ENCODE assay signal across 9 mouse cellular contexts in the genomic region with DNA sequence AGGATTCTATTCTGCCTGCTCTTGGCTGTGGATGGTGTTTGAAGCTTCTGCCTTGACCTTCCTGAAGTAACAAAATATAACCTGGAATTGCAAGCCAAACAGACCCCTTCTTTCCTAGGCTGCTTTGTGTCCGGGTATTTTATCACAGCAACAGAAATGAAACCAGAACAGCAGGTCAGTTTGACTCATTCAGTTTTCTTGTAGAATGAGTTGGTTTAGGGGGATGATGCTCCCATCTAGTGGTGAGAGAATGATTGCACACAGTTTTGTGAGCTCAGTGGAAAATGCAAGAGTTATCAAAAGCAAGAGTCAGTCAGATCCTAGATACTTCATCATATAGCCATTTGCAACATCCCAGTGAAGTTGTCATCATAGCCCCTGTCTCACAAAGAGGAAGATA. TPM values are rescaled to one million over a fixed set of nuclear protein-coding genes. Genes with fewer than 3 reads are reported as not detected.
DNase-seq lines count a peak whose midpoint lies in the region; ATAC-seq and TF ChIP-seq lines count a peak whose summit lies in the region.
"Had no signal": no experiment of that assay in that cellular context is flagged by ENCODE, and none has a peak within 500 bp of the region (broad histone marks: within the 10 kb centered on the region; RNA-seq: fewer than 3 reads in every experiment).

No protein-coding gene starts in this region.

- no peak overlapping the region for H3K9ac ChIP-seq in intestine, postnatal 0 days (ENCODE audit: low read depth, low read length)
- no peak overlapping the region for H3K9ac ChIP-seq in intestine, embryonic 16.5 days (ENCODE audit: low read depth, low read length)
- no peak overlapping the region for H3K9ac ChIP-seq in neural tube, embryonic 15.5 days (replicated peaks)
- H3K9ac ChIP-seq: embryonic facial prominence, embryonic 12.5 days had no signal

- WGBS in intestine, postnatal 0 days, result 34% methylated on average over 1 of the region's 1 CpGs
- WGBS in intestine, embryonic 16.5 days, result 44% methylated on average over 1 of the region's 1 CpGs
- 78% methylated on average over 1 of the region's 1 CpGs for WGBS in neural tube, embryonic 15.5 days

- no peaks in the 10 kb centered on the region for H3K27me3 ChIP-seq in intestine, postnatal 0 days (replicated peaks; ENCODE audit: control insufficient read depth, insufficient read depth, low read length)
- no peaks in the 10 kb centered on the region for H3K27me3 ChIP-seq in intestine, embryonic 16.5 days (replicated peaks; ENCODE audit: control insufficient read depth, insufficient read depth, low read length)
- no peaks in the 10 kb centered on the region for H3K27me3 ChIP-seq in neural tube, embryonic 15.5 days (replicated peaks)
- H3K27me3 ChIP-seq: embryonic facial prominence, embryonic 12.5 days had no signal

- H3K4me3 ChIP-seq in intestine, postnatal 0 days (ENCODE audit: low read depth, low read length), result no peak overlapping the region
- no peak overlapping the region for H3K4me3 ChIP-seq in intestine, embryonic 16.5 days (ENCODE audit: low read length)
- no peak overlapping the region for H3K4me3 ChIP-seq in neural tube, embryonic 15.5 days (replicated peaks)
- H3K4me3 ChIP-seq: embryonic facial prominence, embryonic 12.5 days had no signal

- H3K36me3 ChIP-seq in intestine, postnatal 0 days (ENCODE audit: control insufficient read depth, insufficient read depth), result no peaks in the 10 kb centered on the region
- no peaks in the 10 kb centered on the region for H3K36me3 ChIP-seq in intestine, embryonic 16.5 days (ENCODE audit: control insufficient read depth, insufficient read depth, low read length)
- H3K36me3 ChIP-seq in neural tube, embryonic 15.5 days, result no peaks in the 10 kb centered on the region
- H3K36me3 ChIP-seq: embryonic facial prominence, embryonic 12.5 days had no signal

- no peak overlapping the region for H3K27ac ChIP-seq in intestine, postnatal 0 days (ENCODE audit: low read depth, low read length)
- no peak overlapping the region for H3K27ac ChIP-seq in intestine, embryonic 16.5 days (ENCODE audit: low read length)
- H3K27ac ChIP-seq in neural tube, embryonic 15.5 days (replicated peaks), result no peak overlapping the region
- H3K27ac ChIP-seq: embryonic facial prominence, embryonic 12.5 days had no signal

- ATAC-seq in intestine, postnatal 0 days, result no peak
- no peak for ATAC-seq in intestine, embryonic 16.5 days
- peak; percentile 70 for ATAC-seq in CD4-positive, CD25-positive, alpha-beta regulatory T cell, adult 4 months
- ATAC-seq in granulocyte monocyte progenitor cell, adult 5-6 weeks (replicated peaks; ENCODE audit: poor library complexity, severe bottlenecking), result peak; percentile 48
- ATAC-seq in monocyte, adult 5-6 weeks (replicated peaks; ENCODE audit: insufficient number of reproducible peaks, low FRiP score, low TSS enrichment, poor library complexity, severe bottlenecking), result no peak
- no peak for ATAC-seq in neural tube, embryonic 15.5 days (ENCODE audit: low FRiP score)

- no peak overlapping the region for H3K4me2 ChIP-seq in intestine, postnatal 0 days (replicated peaks; ENCODE audit: low read depth)
- H3K4me2 ChIP-seq in intestine, embryonic 16.5 days (ENCODE audit: low read depth, low read length), result no peak overlapping the region
- H3K4me2 ChIP-seq in neural tube, embryonic 15.5 days, result no peak overlapping the region
- H3K4me2 ChIP-seq: embryonic facial prominence, embryonic 12.5 days had no signal

- H3K9me3 ChIP-seq in intestine, postnatal 0 days (ENCODE audit: control insufficient read depth), result no peaks in the 10 kb centered on the region
- H3K9me3 ChIP-seq in intestine, embryonic 16.5 days (ENCODE audit: control insufficient read depth, low read length), result no peaks in the 10 kb centered on the region
- no peaks in the 10 kb centered on the region for H3K9me3 ChIP-seq in neural tube, embryonic 15.5 days (replicated peaks)
- H3K9me3 ChIP-seq: embryonic facial prominence, embryonic 12.5 days had no signal

- DNase-seq in 416B (ENCODE audit: low read depth), result peak; percentile 80
- no peak for DNase-seq in urinary bladder, adult 2 months (ENCODE audit: low spot score)

- peak; percentile 77 for TF ChIP-seq CTCF in intestine, postnatal 0 days (IDR thresholded peaks at IDR 0.05; ENCODE audit: low read depth)

- H3K4me1 ChIP-seq in intestine, postnatal 0 days (replicated peaks; ENCODE audit: control insufficient read depth, insufficient read depth, low read length), result no peaks in the 10 kb centered on the region
- H3K4me1 ChIP-seq in intestine, embryonic 16.5 days (ENCODE audit: control insufficient read depth, insufficient read depth, low read length), result no peaks in the 10 kb centered on the region
- H3K4me1 ChIP-seq in neural tube, embryonic 15.5 days, result no peaks in the 10 kb centered on the region
- H3K4me1 ChIP-seq: embryonic facial prominence, embryonic 12.5 days had no signal

RNA-seq across cellular contexts. Expression of a gene that starts 16.7 kb away (rescaled TPM):
- 4.3 and 4.4 TPM in 2 replicates for polyA plus RNA-seq in intestine, postnatal 0 days (2015; fragmentation: Nextera tagmentation; extraction: Ambion mirVana)
- 7.4 and 7.9 TPM in 2 replicates for polyA plus RNA-seq in intestine, embryonic 16.5 days (2015; fragmentation: Nextera tagmentation; extraction: Ambion mirVana)
- 1 to 10 TPM; 7.5 to 8.5 TPM for polyA plus RNA-seq in CD4-positive, CD25-positive, alpha-beta regulatory T cell, adult 4 months (2017; shearing (Covaris generic))
- 4.6 and 5.6 TPM in 2 replicates for total RNA-seq in granulocyte monocyte progenitor cell, adult 5-6 weeks (2014; fragmentation: Nextera tagmentation)
- total RNA-seq in granulocyte monocyte progenitor cell, adult 5-6 weeks (2017), result 5.1 and 5.4 TPM in 2 replicates
- 0.64 to 3.5 TPM (median 0.76 TPM) in 3 replicates for total RNA-seq in monocyte, adult 5-6 weeks (2017)
- 5.9 and 6.6 TPM in 2 replicates for polyA plus RNA-seq in neural tube, embryonic 15.5 days (2015; fragmentation: Nextera tagmentation; extraction: Ambion mirVana)
- polyA plus RNA-seq in urinary bladder, adult 2 months (2012; rRNA removed), result 4.3 and 4.5 TPM in 2 replicates

Comparison
In these comparisons a context has a peak if more than half of its experiments do, and no peak if none do; other contexts are left out.
1. ATAC-seq: peak in CD4-positive, CD25-positive, alpha-beta regulatory T cell, adult 4 months (single experiment) and granulocyte monocyte progenitor cell, adult 5-6 weeks (single experiment); none in intestine, postnatal 0 days (single experiment), intestine, embryonic 16.5 days (single experiment), monocyte, adult 5-6 weeks (single experiment) and neural tube, embryonic 15.5 days (single experiment).